Mouse (Mus musculus): ENCODE results near the gene Catsperb.
"Not testable (repeated sequence)": the region's sequence is repeated elsewhere in the genome, so short reads cannot be mapped to it uniquely, and the experiment has no call there.

Catsperb gene

DNA sequence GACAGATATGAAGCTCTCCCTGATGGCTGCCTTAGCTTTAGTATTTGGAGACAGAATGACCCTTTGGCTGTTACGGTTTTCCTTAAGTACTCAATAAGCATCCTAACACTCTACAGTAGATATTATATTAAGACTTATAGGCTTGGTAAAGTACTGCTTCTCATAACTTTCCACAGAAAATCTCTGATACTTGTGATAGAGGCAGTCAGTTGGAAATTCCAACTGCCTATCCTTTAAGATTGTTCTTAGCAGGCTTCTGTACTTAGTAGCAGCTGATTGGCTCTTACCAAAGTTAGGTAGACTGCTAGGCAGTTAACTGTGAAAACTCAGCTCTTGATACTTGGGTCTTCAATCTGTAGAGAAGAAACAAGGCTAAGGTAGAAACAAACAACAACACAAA, at the start of gene Catsperb:
TSS of gene Catsperb (plus strand) at position 301 of the 400 bp plus-strand sequence.
- not testable (repeated sequence) for DNase-seq

DNA sequence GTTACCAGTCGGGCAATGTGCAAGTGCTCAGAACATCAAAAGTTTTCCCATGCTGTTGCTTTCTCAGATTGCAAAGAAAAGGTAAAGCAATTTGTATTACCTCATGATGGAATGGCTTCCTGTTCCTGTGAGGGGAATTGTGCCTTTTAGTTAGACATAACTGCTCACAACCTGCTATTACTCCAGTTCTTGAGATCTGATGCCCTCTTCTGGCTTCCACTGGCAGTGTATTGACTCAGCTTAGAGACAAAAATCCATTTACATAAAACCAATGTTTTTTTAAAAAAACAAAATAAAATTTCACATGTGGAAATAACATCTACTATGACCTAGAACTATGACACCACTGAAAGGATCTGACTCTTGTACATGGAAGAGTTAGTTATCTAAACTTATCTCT, 43.0 kb upstream of the Catsperb start:
- DNase-seq = not testable (repeated sequence)

DNA sequence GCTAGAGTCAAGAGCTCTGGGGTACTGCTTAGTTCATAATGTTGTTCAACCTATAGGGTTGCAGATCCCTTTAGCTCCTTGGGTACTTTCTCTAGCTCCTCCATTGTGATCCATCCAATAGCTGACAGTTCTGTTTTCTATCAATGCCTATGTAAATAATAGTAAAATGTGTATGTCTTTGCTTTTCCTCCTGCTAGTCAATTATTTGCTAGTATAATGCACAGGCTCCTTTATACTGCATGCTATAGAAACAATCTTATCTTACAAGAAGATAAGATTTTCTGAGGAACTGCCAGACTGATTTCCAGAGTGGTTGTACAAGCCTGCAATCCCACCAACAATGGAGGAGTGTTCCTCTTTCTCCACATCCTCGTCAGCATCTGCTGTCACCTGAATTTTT, 23.0 kb upstream of the Catsperb start:
- not testable (repeated sequence) for DNase-seq

DNA sequence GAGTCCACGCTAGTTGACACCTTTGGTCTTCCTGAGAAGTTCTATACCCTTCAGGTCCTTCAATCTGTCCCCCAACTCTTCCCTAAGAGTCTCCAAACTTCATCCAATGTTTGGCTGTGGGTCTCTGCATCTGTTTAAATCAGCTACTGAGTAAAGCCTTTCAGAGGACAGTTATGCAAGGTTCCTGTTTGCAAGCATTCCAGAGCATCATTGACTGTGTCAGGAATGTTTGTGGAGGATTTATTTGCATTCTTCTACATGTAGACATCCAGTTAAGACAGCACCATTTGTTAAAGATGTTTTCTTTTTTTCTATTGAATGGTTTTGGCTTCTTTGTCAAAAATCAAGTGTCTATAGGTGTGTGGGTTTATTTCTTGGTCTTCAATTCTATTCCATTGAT, 21.7 kb downstream of the Catsperb start:
- DNase-seq = no peak

DNA sequence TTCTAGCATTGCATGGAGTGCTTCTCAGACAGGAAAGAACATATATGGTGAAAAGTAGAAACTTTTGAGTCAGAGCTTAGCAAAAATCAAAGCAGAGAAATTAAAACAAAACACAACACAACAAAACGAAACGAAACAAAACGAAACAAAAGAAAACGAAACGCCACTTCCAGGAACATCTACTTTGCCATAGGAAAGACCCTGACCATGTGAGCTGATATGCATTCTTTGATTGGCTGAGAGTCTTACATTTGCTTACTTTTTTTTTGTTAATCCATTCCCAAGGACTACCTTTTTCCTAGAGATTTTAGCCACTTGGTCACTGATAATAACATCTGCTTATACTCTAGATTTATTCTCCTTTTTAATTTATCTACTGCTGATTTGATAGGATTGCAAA, 57.6 kb downstream of the Catsperb start:
- no peak for DNase-seq

DNA sequence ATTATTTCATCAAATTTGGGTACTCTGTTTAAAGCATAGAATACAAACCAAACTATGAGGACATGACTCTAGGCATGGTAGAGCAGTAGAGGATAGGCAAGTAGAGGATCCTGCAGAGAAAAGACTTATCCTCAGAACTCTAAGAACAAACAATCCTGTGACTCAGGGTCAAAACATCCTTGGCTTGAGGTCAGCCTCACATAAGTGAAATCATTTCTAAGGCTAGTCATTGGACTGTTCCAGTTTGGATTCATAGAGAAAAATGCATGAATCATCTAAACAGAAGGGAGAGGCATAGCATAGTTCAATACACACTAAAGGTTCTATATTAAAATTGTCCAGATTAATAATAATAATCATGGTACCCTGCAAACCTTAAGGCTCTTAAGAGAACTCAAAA, 79.1 kb downstream of the Catsperb start:
- no peak for DNase-seq

DNA sequence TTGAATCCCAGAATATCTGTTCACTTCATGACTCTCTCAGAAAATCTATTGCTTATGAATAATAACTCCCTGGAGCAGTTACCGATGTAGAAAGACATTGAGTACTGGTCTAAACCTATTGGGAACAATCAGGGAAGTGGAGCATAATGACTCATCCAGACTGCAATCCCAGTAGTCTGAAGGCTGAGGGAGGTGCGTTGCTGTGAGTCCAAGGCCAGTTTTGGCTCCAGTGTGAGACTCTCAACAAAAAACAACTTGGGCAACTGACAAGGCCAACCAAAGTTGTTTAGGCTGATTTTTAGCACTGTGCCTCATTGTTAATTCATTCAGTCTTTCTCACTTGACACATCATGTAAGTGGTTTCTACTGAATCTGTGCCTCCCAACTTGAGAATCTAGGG, 106.9 kb downstream of the Catsperb start:
- DNase-seq = not testable (repeated sequence)

DNA sequence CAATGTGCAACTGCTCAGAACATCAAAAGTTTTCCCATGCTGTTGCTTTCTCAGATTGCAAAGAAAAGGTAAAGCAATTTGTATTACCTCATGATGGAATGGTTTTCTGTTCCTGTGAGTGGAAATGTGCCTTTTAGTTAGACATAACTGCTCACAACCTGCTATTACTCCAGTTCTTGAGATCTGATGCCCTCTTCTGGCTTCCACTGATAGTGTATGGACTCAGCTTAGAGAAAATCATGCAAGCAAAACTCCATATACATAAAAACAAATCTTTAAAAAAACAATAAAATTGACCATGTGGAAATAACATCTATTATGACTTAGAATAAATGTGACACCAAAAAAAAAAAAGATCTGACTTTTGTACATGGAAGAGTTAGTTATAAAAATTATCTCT, 202.2 kb downstream of the Catsperb start:
- DNase-seq = not testable (repeated sequence)

DNA sequence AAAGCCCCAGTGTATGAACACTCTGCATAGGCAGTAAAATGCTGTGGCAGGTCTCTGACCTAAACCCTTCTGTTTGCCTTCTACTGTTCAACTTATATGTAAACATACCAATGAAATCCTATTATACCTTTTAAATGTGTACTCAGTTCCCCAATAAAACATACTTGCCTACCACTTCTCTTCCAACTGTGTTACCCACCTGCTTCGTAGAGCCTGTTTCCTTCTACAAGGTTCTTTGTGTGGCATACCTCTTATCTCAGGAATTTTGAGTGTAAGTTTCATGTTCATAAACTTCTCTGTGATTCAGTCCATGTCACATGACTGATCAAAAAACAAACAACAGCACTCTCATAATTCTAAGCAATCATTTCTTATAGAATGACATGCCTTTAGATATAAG, 228.7 kb downstream of the Catsperb start:
- no peak for DNase-seq

DNA sequence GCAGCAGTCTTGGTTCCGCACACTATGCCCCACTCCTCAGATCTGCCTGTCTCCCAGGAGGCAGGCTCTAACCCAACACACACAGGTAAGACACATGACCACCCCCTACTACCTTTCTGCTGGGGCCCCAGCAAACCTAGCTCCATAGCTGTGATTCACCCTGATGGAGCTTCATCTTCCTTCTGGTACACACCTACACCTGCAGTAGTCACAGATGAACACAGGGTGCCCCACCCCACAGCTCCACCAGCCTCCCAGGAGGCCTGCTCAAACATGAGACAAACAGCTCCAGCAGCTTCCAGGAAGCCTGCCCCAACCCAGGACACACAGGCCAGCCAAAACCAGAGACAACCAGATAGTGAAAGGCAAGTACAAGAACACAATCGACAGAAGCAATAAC, 263.0 kb downstream of the Catsperb start:
- DNase-seq = no peak
